Comparison of ENCODE assay signal across 9 mouse cellular contexts in the genomic region with DNA sequence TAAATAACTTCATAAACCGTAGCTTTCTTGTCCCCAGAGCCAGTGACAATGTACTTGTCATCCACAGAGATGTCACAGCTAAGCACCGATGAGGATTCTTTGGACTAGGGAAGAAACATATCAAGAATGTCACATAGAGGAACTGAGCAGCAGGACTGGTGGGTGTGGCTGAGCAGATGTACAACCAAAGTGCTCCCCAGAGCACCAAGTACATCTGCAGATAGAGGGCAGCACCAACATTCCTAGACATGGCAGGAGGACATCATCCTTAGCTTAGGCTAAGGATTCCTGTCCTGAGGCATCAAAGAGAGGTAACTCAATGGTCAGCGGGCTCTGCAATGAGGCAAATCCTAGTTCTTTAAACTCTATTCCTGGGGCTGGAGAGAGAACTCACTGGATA.
DNase-seq lines count a peak whose midpoint lies in the region; ATAC-seq and TF ChIP-seq lines count a peak whose summit lies in the region.
"Had no signal": no experiment of that assay in that cellular context is flagged by ENCODE, and none has a peak within 500 bp of the region (broad histone marks: within the 10 kb centered on the region; RNA-seq: fewer than 3 reads in every experiment).

No protein-coding gene starts in this region.

- H3K27me3 ChIP-seq in heart, postnatal 0 days (ENCODE audit: control insufficient read depth, insufficient read depth, low read length) = no peaks in the 10 kb centered on the region
- H3K27me3 ChIP-seq in G1E (ENCODE audit: insufficient read depth, low read length) = no peaks in the 10 kb centered on the region
- H3K27me3 ChIP-seq: hindbrain, embryonic 15.5 days had no signal

- peak; percentile 53 for TF ChIP-seq CTCF in heart, postnatal 0 days (IDR thresholded peaks at IDR 0.05; ENCODE audit: low read depth)
- TF ChIP-seq CTCF in G1E (IDR thresholded peaks at IDR 0.05; ENCODE audit: low read depth, low read length) = no peak

- no peak overlapping the region for H3K9ac ChIP-seq in heart, postnatal 0 days (replicated peaks; ENCODE audit: low read depth, low read length)
- H3K9ac ChIP-seq: hindbrain, embryonic 15.5 days had no signal

- H3K4me3 ChIP-seq in heart, postnatal 0 days (ENCODE audit: low read depth, low read length) = no peak overlapping the region
- H3K4me3 ChIP-seq in G1E (ENCODE audit: low read depth, low read length) = no peak overlapping the region
- H3K4me3 ChIP-seq: hindbrain, embryonic 15.5 days had no signal

- H3K27ac ChIP-seq in heart, postnatal 0 days (ENCODE audit: low read depth) = no peak overlapping the region
- H3K27ac ChIP-seq: hindbrain, embryonic 15.5 days had no signal

- H3K36me3 ChIP-seq in heart, postnatal 0 days (replicated peaks; ENCODE audit: control insufficient read depth, insufficient read depth, low read length) = peaks cover 47% of the 10 kb centered on the region
- peaks cover 61% of the 10 kb centered on the region for H3K36me3 ChIP-seq in G1E (replicated peaks)

- H3K4me1 ChIP-seq in heart, postnatal 0 days (ENCODE audit: control insufficient read depth, insufficient read depth) = no peaks in the 10 kb centered on the region
- no peaks in the 10 kb centered on the region for H3K4me1 ChIP-seq in G1E (ENCODE audit: insufficient read depth, low read depth, low read length)
- H3K4me1 ChIP-seq: hindbrain, embryonic 15.5 days had no signal

- DNase-seq in heart, postnatal 0 days (ENCODE audit: low spot score) = no peak
- DNase-seq in heart, postnatal 25 days (ENCODE audit: low spot score) = no peak
- DNase-seq in G1E (ENCODE audit: low spot score) = no peak
- DNase-seq in kidney, adult 9 months = peak; percentile 35
- DNase-seq in retina, embryonic 14.5 days (ENCODE audit: low spot score) = peak; percentile 36
- DNase-seq in cerebellum, adult 11-12 months = no peak
- no peak for DNase-seq in cerebellum, adult 9-10 months
- DNase-seq in left cerebral cortex, postnatal 25 days (ENCODE audit: low spot score in 2 of 2) = no peak

- intact Hi-C loops in heart, postnatal 25 days (cut with DNase I) = loop anchor here (5.0 kb wide), 1 partner anchor 148 kb away; a partner anchor contains a TSS
- intact Hi-C loops in left cerebral cortex, postnatal 25 days (cut with DNase I) = no loop called here

- no peak overlapping the region for H3K4me2 ChIP-seq in heart, postnatal 0 days (ENCODE audit: low read depth, low read length)
- H3K4me2 ChIP-seq: hindbrain, embryonic 15.5 days had no signal

- ATAC-seq in heart, postnatal 0 days (ENCODE audit: insufficient read depth, low read depth) = no peak
- peak; percentile 34; the same call in 1 of the 2 replicates for ATAC-seq in G1E (ENCODE audit: extremely low read depth, insufficient number of reproducible peaks, low FRiP score, poor library complexity, severe bottlenecking)

- H3K9me3 ChIP-seq in heart, postnatal 0 days (replicated peaks; ENCODE audit: control insufficient read depth, low read length) = no peaks in the 10 kb centered on the region; the same call in 1 of the 2 replicates
- H3K9me3 ChIP-seq in G1E (replicated peaks) = no peaks in the 10 kb centered on the region
- H3K9me3 ChIP-seq: hindbrain, embryonic 15.5 days had no signal

- WGBS in heart, postnatal 0 days = 83% methylated on average over 3 of the region's 3 CpGs

- TF ChIP-seq EP300 in heart, postnatal 0 days (IDR thresholded peaks at IDR 0.05; ENCODE audit: low read depth) = no peak

Comparison
In these comparisons a context has a peak if more than half of its experiments do, and no peak if none do; other contexts are left out.
1. DNase-seq: peak in kidney, adult 9 months (single experiment) and retina, embryonic 14.5 days (single experiment); none in heart, postnatal 0 days (single experiment), heart, postnatal 25 days (single experiment), G1E (single experiment), cerebellum, adult 11-12 months (single experiment), cerebellum, adult 9-10 months (single experiment) and left cerebral cortex, postnatal 25 days (0 of 2).